Mouse (Mus musculus) liver, adult 2 months (tissue): ENCODE results near the gene Shisal1.

Source experiments
- CTCF ChIP-seq: fragments of 200-500 bp; IDR thresholded peaks from 2 replicates; pipeline ENCODE4 v1.5.1; 2011; ENCODE audit warnings: low read depth, low read length, control low read depth
- POLR2A ChIP-seq: fragments of 200-500 bp; IDR thresholded peaks from 2 replicates; pipeline ENCODE4 v1.6.1; 2011; ENCODE audit warnings: low read length, control low read depth; ENCODE audit not compliant: insufficient read depth; ENCODE audit errors: extremely low read depth

DNA sequence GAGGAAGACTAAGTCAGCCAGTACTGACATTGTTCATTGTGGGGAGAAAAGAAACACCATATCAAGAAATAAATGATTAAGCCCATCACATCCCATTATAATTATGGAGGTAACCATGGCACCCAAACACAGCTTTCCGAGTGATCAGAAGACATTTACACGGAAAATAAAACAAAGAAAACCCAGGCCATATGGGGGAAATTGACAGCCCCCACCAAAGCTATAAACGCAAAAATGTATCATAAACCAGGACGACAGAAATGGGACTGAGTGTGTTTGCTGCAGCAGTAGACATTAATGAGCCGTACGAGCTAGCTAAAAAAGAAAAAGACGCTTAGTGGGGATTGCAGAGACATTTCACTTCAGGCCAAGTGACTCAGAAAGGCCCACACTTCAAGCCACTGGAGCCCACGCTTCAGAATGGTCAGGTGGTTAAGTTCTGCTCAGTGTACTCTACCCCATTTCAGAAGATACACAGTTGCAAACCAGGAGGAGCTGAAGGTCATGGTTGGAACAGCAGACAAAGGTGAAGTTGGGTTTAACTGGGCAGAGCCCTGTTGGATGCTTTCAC lies 60.8 kb downstream of the Shisal1 start:
- TF ChIP-seq CTCF (no peak), POLR2A (no peak)
